ENCODE assay signal across 7 mouse cellular contexts in genomic region chr4:82503274-82504014, GRCm38 (mm10).
DNase-seq lines count a peak whose midpoint lies in the region; ATAC-seq and TF ChIP-seq lines count a peak whose summit lies in the region.

No protein-coding gene starts in this region.

- 2% methylated on average over 8 of the region's 8 CpGs for WGBS in lung, postnatal 0 days
- 11% methylated on average over 8 of the region's 8 CpGs for WGBS in forebrain, embryonic 15.5 days
- WGBS in limb, embryonic 14.5 days: 11% methylated on average over 8 of the region's 8 CpGs
- WGBS in stomach, embryonic 16.5 days: 6% methylated on average over 8 of the region's 8 CpGs

- H3K27me3 ChIP-seq in lung, postnatal 0 days (replicated peaks; ENCODE audit: insufficient read depth, low read length): no peaks in the 10 kb centered on the region
- H3K27me3 ChIP-seq in forebrain, embryonic 15.5 days: no peaks in the 10 kb centered on the region
- H3K27me3 ChIP-seq in limb, embryonic 14.5 days (ENCODE audit: control insufficient read depth, insufficient read depth, low read length): no peaks in the 10 kb centered on the region
- no peaks in the 10 kb centered on the region for H3K27me3 ChIP-seq in stomach, embryonic 16.5 days (ENCODE audit: control insufficient read depth, insufficient read depth, low read length)

- intact Hi-C loops in left cerebral cortex, postnatal 36 days (cut with DNase I): loop anchor here (2.0 to 10.0 kb wide), 4 partner anchors 39 to 939 kb away; no protein-coding TSS in a partner anchor

- H3K4me2 ChIP-seq in lung, postnatal 0 days (replicated peaks; ENCODE audit: low read depth, low read length): peak overlapping the region; percentile 89
- peak overlapping the region; percentile 82 for H3K4me2 ChIP-seq in forebrain, embryonic 15.5 days (replicated peaks)
- H3K4me2 ChIP-seq in limb, embryonic 14.5 days (replicated peaks; ENCODE audit: low read depth, low read length, severe bottlenecking): peak overlapping the region; percentile 89
- H3K4me2 ChIP-seq in stomach, embryonic 16.5 days (ENCODE audit: low read depth, low read length): peak overlapping the region; percentile 95

- TF ChIP-seq POLR2A in limb, embryonic 14.5 days (IDR thresholded peaks at IDR 0.05; ENCODE audit: borderline replicate concordance, extremely low read depth, insufficient read depth, insufficient read length): no peak

- no peaks in the 10 kb centered on the region for H3K36me3 ChIP-seq in lung, postnatal 0 days (ENCODE audit: insufficient read depth, low read length)
- H3K36me3 ChIP-seq in forebrain, embryonic 15.5 days: no peaks in the 10 kb centered on the region
- peaks cover 6% of the 10 kb centered on the region for H3K36me3 ChIP-seq in limb, embryonic 14.5 days (ENCODE audit: control insufficient read depth, insufficient read depth, low read length)
- 0 out of 2 replicates have a peak, but pooled peaks cover 1% of the 10 kb centered on the region for H3K36me3 ChIP-seq in stomach, embryonic 16.5 days (ENCODE audit: control insufficient read depth, insufficient read depth, low read length)

- peak overlapping the region; percentile 99 for H3K27ac ChIP-seq in lung, postnatal 0 days (ENCODE audit: low read length)
- H3K27ac ChIP-seq in forebrain, embryonic 15.5 days (replicated peaks): peak overlapping the region; percentile 99
- peak overlapping the region; percentile 100 for H3K27ac ChIP-seq in limb, embryonic 14.5 days (replicated peaks; ENCODE audit: low read depth, low read length)
- H3K27ac ChIP-seq in stomach, embryonic 16.5 days (ENCODE audit: low read length): peak overlapping the region; percentile 100; the same call in 1 of the 2 replicates

- peak overlapping the region; percentile 93 for H3K9ac ChIP-seq in lung, postnatal 0 days (replicated peaks; ENCODE audit: low read depth)
- peak overlapping the region; percentile 95 for H3K9ac ChIP-seq in forebrain, embryonic 15.5 days (replicated peaks)
- H3K9ac ChIP-seq in limb, embryonic 14.5 days (ENCODE audit: low read depth, low read length, severe bottlenecking): peak overlapping the region; percentile 100
- H3K9ac ChIP-seq in stomach, embryonic 16.5 days (ENCODE audit: low read length): peak overlapping the region; percentile 100

- no peak for ATAC-seq in lung, postnatal 0 days
- ATAC-seq in forebrain, embryonic 15.5 days (replicated peaks): no peak
- no peak for ATAC-seq in limb, embryonic 14.5 days (ENCODE audit: low FRiP score, low read depth)
- no peak for ATAC-seq in stomach, embryonic 16.5 days (ENCODE audit: insufficient read depth, low FRiP score)
- ATAC-seq in megakaryocyte, adult 5-6 weeks (ENCODE audit: poor library complexity, severe bottlenecking): no peak

- no peak for TF ChIP-seq CTCF in lung, postnatal 0 days (IDR thresholded peaks at IDR 0.05)

- peak; percentile 45; the same call in 1 of the 2 replicates for TF ChIP-seq EP300 in lung, postnatal 0 days (IDR thresholded peaks at IDR 0.05)

- H3K9me3 ChIP-seq in lung, postnatal 0 days (ENCODE audit: low read length): no peaks in the 10 kb centered on the region
- H3K9me3 ChIP-seq in forebrain, embryonic 15.5 days: no peaks in the 10 kb centered on the region
- no peaks in the 10 kb centered on the region for H3K9me3 ChIP-seq in limb, embryonic 14.5 days (ENCODE audit: control insufficient read depth, low read length)
- no peaks in the 10 kb centered on the region for H3K9me3 ChIP-seq in stomach, embryonic 16.5 days (replicated peaks; ENCODE audit: control insufficient read depth, low read length)

- H3K4me3 ChIP-seq in lung, postnatal 0 days (ENCODE audit: low read depth, low read length): peak overlapping the region; percentile 81
- peak overlapping the region; percentile 75 for H3K4me3 ChIP-seq in forebrain, embryonic 15.5 days
- peak overlapping the region; percentile 99 for H3K4me3 ChIP-seq in limb, embryonic 14.5 days (replicated peaks; ENCODE audit: low read length)
- peak overlapping the region; percentile 98 for H3K4me3 ChIP-seq in stomach, embryonic 16.5 days (replicated peaks; ENCODE audit: low read length)

- DNase-seq in lung, postnatal 0 days (ENCODE audit: low spot score): no peak
- DNase-seq in lung, adult 18-20 months: no peak
- no peak for DNase-seq in limb, embryonic 14.5 days (ENCODE audit: low spot score)
- no peak for DNase-seq in left cerebral cortex, postnatal 36 days (ENCODE audit: low spot score in 2 of 2)

- peaks cover 13% of the 10 kb centered on the region; the same call in 1 of the 2 replicates for H3K4me1 ChIP-seq in lung, postnatal 0 days (ENCODE audit: insufficient read depth, low read depth, low read length)
- peaks cover 3% of the 10 kb centered on the region; the same call in 1 of the 2 replicates for H3K4me1 ChIP-seq in forebrain, embryonic 15.5 days
- peaks cover 29% of the 10 kb centered on the region for H3K4me1 ChIP-seq in limb, embryonic 14.5 days (ENCODE audit: control insufficient read depth, insufficient read depth, low read length)
- H3K4me1 ChIP-seq in stomach, embryonic 16.5 days (ENCODE audit: control insufficient read depth, insufficient read depth, low read length): peaks cover 32% of the 10 kb centered on the region
